Mouse (Mus musculus) T-cell, adult 66 days (primary cell): ENCODE measurements around the gene 4930432K21Rik. TPM values are rescaled to one million over a fixed set of nuclear protein-coding genes. Genes with fewer than 3 reads are reported as not detected.

Experiments
- total RNA-seq, 2 experiments: library from RNA; stranded (reverse); gene quantifications; 3 replicates in 1 of 2; 4 replicates in 1 of 2; pipeline ENCODE4 v1.2.4; 2023

4930432K21Rik gene
- 1 to 10 TPM; 2.0 to 4.1 TPM for total RNA-seq

GRCm38 (mm10) chr8:84147769-84148530 lies at the start of gene 4930432K21Rik, which contains the start of gene Cc2d1a:
4930432K21Rik (plus strand) TSS chr8:84148025.
Cc2d1a (minus strand) TSS chr8:84147936.

GRCm38 (mm10) chr8:84104697-84105609 lies 42.9 kb upstream of the 4930432K21Rik start, which contains the start of gene Dcaf15:
Dcaf15 (minus strand) TSS chr8:84104768.

GRCm38 (mm10) chr8:84125656-84126055 lies 22.2 kb upstream of the 4930432K21Rik start, which contains the start of gene Podnl1:
Podnl1 (plus strand) TSS chr8:84125989.

GRCm38 (mm10) chr8:84185117-84185516 lies 37.3 kb downstream of the 4930432K21Rik start, which contains the start of gene Nanos3:
Nanos3 (minus strand) TSS chr8:84185217.

Other genes starting within 250 kb of the 4930432K21Rik start
- gene Adgrl1, start 247.9 kb upstream of the 4930432K21Rik start, total RNA-seq = 10 to 100 TPM; 68.1 to 74.6 TPM
- gene Gm10644, start 192.8 kb upstream of the 4930432K21Rik start, total RNA-seq = 1 to 10 TPM in 1 of 2 experiments, under 1 TPM in 1; 0.98 to 1.2 TPM
- gene Asf1b, start 192.5 kb upstream of the 4930432K21Rik start, total RNA-seq = 10 to 100 TPM in 1 of 2 experiments, 1 to 10 TPM in 1; 9.5 to 12.8 TPM
- 10 to 100 TPM; 38.9 to 43.0 TPM for gene Prkaca, start 175.0 kb upstream of the 4930432K21Rik start, total RNA-seq
- 10 to 100 TPM; 47.5 to 55.7 TPM for gene Samd1, start 150.4 kb upstream of the 4930432K21Rik start, total RNA-seq
- gene 1700067K01Rik, start 146.5 kb upstream of the 4930432K21Rik start, total RNA-seq = under 1 TPM; 0.87 to 0.89 TPM
- not detected for gene 2210011C24Rik, start 135.9 kb upstream of the 4930432K21Rik start, total RNA-seq
- gene Palm3, start 126.6 kb upstream of the 4930432K21Rik start, total RNA-seq = not detected
- 100 to 1,000 TPM; 284 to 309 TPM for gene Il27ra, start 105.4 kb upstream of the 4930432K21Rik start, total RNA-seq
- gene Rln3, start 103.0 kb upstream of the 4930432K21Rik start, total RNA-seq = 1 to 10 TPM; 2.7 to 3.2 TPM
- gene Gm10643, start 82.9 kb upstream of the 4930432K21Rik start, total RNA-seq = 1 to 10 TPM; 1.9 to 2.1 TPM
- 10 to 100 TPM; 94.6 to 95.5 TPM for gene Rfx1, start 81.2 kb upstream of the 4930432K21Rik start, total RNA-seq
- 10 to 100 TPM; 61.4 to 66.8 TPM for gene Dcaf15, start 43.3 kb upstream of the 4930432K21Rik start, total RNA-seq
- gene Podnl1, start 22.0 kb upstream of the 4930432K21Rik start, total RNA-seq = 10 to 100 TPM; 12.2 to 24.2 TPM
- gene Cc2d1a, start 89 bp upstream of the 4930432K21Rik start, total RNA-seq = 10 to 100 TPM; 34.1 to 37.3 TPM
- not detected for gene Nanos3, start 37.2 kb downstream of the 4930432K21Rik start, total RNA-seq
- 10 to 100 TPM; 25.0 to 26.5 TPM for gene Zswim4, start 89.0 kb downstream of the 4930432K21Rik start, total RNA-seq
- 100 to 1,000 TPM; 166 to 169 TPM for gene D8Ertd738e, start 101.7 kb downstream of the 4930432K21Rik start, total RNA-seq
- 10 to 100 TPM; 38.4 to 42.1 TPM for gene Mri1, start 109.3 kb downstream of the 4930432K21Rik start, total RNA-seq
- gene Ccdc130, start 122.4 kb downstream of the 4930432K21Rik start, total RNA-seq = 10 to 100 TPM; 21.3 to 22.5 TPM
- gene Cacna1a, start 240.4 kb downstream of the 4930432K21Rik start, total RNA-seq = 10 to 100 TPM in 1 of 2 experiments, 1 to 10 TPM in 1; 8.5 to 11.6 TPM